Mouse (Mus musculus) megakaryocyte, adult 5-6 weeks (primary cell): ENCODE measurements at regions not wholly inside any gene's neighbourhood (a gene's known extent, or its start where the extent isn't known, plus 50 kb on each side); places are given as distances from the start of the nearest gene placed in this dataset.
A peak's percentile ranks its signal among the peaks of the same experiment; 100 is the strongest.

Experiments
- ATAC-seq: 2 replicates; pipeline ENCODE4 v1.8.0; 2016; ENCODE audit warnings: mild to moderate bottlenecking, inconsistent platforms; ENCODE audit not compliant: poor library complexity, severe bottlenecking

- no peak for ATAC-seq
These were observed 52.2 kb upstream of the Foxo6 start for GRCm38 (mm10) chr4:120339371-120339770.

- ATAC-seq, result no peak
These were observed 53.5 kb upstream of the Foxo6 start for GRCm38 (mm10) chr4:120340686-120341085.

GRCm38 (mm10) chr4:120341933-120342332 lies 54.8 kb upstream of the Foxo6 start:
- peak; percentile 74 for ATAC-seq

- peak; percentile 56 for ATAC-seq
These were observed 55.5 kb upstream of the Foxo6 start for GRCm38 (mm10) chr4:120342658-120343057.

- ATAC-seq, result no peak
These were observed 58.7 kb upstream of the Foxo6 start for GRCm38 (mm10) chr4:120345676-120346465.

GRCm38 (mm10) chr4:120349841-120350240 lies 55.2 kb upstream of the Scmh1 start:
- ATAC-seq, result no peak

GRCm38 (mm10) chr4:120353784-120354183 lies 51.3 kb upstream of the Scmh1 start:
- ATAC-seq, result no peak
